Mouse (Mus musculus) 416B (cell line): Measurements from ENCODE around the gene Traf1.

Source experiments
- DNase-seq: peaks from one replicate; pipeline ENCODE4 v3.0.0; 2011; ENCODE audit warnings: low read depth

The Traf1 gene

GRCm38 (mm10) chr2:34941061-34941675, 20.4 kb downstream of the Traf1 start:
- no peak for DNase-seq

GRCm38 (mm10) chr2:34940246-34940645, 21.3 kb downstream of the Traf1 start:
- no peak for DNase-seq

DNA sequence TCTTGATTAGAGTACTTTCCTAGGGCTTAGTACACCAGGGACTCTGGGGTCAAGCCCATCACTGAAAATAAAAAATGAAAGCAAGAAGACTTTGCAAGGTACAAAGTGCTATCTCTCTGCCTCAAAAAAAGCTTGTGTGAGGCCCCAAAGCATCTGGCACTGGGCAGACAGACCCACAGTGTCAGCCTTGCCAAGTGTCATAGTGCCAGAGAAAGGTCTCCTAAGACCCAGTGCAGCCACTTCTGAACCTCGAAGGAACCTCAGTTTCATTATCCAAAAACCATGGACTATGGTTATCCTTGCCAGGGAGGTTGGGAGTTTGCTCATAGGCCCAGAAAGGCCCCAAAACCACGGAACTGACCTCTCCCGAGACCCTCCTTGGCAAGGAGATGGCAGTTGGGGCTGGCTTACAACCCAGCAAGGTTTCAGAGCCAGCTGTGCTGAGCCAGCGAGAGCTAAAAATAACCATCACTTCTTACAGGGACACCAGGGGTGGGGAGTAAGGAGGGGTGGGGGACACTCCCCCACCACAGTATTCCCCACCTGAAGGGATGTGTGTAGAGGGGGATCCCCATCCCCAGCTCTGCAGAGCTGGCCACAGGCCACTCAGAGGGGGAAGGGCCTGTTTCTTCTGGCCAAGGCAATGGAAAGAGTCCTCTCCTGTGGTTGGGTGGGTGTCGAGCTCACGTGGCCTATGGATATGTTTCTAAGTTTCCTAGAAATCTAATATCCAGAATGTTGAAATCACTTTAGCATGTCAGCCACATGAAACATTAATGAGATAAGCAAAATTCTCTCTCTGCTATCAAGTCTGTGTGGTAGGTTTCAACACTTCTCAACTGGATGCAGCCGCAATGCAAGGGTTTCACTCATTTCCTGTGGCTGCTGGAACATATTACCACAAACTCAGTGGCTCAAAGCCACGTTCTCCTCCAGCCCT, 23.0 kb downstream of the Traf1 start:
- DNase-seq = peak; percentile 95

- DNase-seq = no peak
Measured at GRCm38 (mm10) chr2:34937460-34937859, 24.1 kb downstream of the Traf1 start.

- DNase-seq = no peak
Measured at GRCm38 (mm10) chr2:34927320-34927719, 34.3 kb downstream of the Traf1 start.

DNA sequence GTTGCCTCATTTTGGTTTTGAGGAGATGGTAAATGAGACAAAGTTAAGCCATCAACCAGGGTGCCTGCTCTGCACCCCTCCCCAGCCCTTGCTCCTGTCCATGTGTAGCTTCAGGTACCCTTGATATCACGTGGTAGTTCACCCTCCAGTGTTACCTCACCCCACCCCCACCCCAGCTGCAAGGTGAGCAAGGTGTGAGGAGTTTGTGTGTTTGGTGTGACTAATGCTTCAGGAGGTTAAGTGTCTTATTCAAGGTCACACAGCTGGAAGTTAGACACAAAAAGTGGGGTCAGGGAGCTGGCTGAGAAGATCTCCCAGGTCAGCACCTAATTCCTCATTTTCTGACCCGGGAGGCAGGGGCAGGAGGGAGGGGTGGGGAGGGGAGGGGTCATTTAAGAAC, 38.8 kb downstream of the Traf1 start:
- no peak for DNase-seq

DNA sequence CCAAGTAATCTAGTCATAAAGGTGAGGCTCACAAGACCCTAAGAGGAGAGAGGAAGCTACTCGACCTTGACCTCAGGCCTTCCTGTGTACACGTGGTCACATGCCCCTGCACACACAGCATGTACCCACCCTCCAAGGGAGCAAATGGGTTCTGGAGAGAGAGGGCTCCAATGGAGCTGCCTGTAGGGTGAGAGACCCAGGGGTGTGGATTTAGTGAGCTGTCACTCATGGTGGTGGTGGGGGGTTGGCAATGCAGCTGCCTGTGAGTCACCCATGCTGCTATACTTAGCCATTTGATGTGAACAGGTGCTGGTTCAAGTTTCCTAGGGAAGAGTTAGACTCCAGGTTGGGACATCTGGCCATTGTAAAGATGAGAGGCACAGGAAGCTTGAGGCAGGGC, 41.4 kb downstream of the Traf1 start:
- DNase-seq = no peak

DNA sequence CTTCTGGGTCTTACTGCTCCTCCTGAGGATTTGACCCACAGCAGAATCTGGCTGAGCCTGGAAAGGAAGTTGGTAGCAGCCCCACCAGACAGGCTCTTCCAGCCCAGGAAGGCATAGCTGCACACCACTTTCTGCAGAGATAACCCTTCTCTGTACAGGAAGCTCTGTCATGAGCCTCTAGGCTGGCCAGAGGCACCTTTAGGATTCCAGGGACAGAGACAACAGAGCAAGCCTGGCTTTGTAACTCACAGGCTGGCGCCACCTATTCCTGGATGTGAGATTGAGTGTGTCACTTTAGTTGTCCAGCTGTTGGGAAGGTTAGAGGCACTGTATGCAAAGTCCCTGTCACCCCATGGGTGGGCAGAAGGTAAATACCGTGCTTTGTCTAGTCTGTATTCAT, 46.5 kb downstream of the Traf1 start:
- no peak for DNase-seq

- DNase-seq = no peak
Measured at GRCm38 (mm10) chr2:34914823-34915082, 46.8 kb downstream of the Traf1 start.

- no peak for DNase-seq
Measured at GRCm38 (mm10) chr2:34914069-34914822, 47.3 kb downstream of the Traf1 start.

DNA sequence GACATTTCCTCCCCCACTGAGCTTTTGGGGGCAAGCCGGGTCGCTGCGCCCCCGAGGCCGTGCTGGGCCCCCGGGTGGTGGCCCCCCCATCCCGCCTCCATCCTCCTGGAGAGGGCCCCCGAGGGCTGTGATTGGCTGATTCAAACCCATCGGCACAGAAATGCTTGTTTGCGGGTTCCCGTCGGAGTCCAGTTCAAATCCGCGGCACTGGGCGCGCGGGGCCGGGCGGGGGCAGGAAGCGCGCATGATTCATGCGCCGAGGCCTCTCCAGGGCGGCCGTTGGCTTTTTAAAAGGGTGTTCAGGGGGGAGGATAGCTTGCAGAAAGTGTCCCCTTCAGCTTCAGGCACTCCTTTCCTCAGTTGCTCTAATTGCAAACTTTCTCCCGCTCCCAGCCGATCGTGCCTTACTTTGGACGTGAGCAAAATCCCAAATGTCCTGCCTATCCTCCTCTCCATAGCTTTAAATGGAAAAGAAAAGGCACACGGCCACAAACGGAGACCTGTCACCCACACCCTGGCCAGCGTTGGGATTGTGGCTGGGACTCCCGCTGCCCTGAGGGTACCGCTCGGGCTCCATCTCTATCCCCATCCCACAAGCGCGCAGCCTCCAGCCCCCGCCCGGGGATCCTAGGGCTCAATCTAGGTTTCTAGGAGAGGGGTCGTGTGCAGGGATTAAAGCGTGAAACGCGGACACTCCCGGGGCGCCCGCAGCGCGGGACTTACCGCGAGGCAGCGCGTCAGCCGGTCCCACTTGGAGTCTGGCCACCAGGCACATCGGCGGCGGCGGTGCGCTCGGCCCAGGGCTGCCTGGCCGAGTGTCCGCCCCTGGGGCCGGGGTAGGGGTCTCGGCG, 48.1 kb downstream of the Traf1 start, which contains the start of gene Phf19:
Gene Phf19 (minus strand): TSS at position 809 of the 851 bp plus-strand sequence.
- DNase-seq = no peak

DNA sequence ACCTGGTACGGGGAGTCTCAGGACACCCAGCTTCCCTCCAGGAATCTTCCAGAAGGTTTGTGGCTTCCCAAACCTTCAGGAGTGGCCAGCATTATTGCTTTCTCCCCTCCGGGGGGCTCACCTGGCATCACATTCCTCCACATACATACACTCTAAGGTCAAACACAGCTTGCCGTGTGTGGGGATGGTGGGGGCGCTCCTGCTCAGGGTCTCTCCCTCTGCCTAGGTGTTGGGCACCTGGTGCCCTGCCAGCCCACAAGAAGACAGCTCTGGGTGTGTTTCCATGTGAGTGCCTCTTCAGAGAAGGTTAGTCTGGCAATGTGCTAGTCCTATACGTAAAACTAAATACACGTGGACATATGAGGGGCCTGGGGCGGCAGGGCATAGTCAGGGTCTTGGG, 49.0 kb downstream of the Traf1 start:
- DNase-seq = no peak

DNA sequence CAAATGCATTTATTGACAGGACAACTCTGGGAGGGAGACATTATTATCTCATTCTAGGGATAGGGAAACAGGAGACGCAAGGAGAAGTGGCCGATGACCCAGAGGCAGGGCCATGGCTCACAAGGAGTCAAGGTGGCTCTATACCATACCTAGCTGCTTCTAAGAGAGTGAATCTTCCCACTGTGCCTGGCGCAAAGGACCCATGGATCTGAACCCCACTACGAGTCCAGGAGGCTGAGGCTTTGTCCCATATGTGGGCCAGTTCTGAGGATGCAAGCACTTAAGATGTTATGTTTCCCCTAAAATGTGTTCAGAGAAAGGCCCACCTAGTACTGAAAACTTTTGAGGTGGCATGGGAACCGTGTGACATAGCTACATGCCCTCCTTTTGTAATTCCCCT, 49.7 kb downstream of the Traf1 start:
- no peak for DNase-seq

DNA sequence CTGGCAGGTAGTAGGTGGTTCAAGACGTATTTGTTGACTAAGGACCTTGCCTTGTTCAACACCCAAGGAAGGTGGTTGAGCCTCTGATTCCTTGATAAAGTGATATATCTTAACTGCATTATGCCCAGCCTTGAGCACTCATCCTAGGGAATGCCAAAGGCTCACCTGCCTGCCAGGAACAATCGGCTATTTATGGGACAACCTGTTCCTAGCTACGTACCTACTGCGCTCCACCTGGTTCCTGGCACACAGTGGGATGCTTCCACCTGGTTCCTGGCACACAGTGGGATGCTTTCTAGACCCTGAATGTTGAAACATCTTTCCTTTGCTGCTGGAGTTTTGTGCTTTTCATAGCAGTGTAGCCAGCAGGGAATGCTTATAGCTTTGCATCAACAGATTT, 51.9 kb downstream of the Traf1 start:
- DNase-seq = no peak

- peak; percentile 72 for DNase-seq
Measured at GRCm38 (mm10) chr2:34906861-34907604, 54.5 kb downstream of the Traf1 start.

DNA sequence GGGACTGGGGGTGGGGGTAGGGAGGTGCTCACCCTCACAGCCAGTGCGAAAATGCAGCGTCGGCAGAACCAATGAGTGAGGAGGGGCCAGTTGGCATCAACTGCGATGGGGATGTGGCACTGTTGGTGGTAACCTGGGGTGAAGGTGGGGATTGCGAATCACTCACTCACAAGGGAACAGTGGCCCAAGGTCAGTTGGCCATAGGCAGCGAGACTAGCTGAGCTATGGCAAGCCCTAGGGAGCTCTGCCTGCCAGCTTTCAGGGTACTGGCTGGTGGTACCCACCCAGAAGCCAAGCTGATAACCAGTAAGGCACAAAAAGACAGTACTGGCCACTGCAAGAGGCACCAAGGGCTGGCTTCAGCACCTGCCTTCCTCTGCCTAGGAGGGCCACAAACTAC, 55.1 kb downstream of the Traf1 start:
- no peak for DNase-seq

- DNase-seq = peak; percentile 99
Measured at GRCm38 (mm10) chr2:34904849-34905542, 56.6 kb downstream of the Traf1 start.

GRCm38 (mm10) chr2:34903652-34904405, 57.7 kb downstream of the Traf1 start:
- no peak for DNase-seq

DNA sequence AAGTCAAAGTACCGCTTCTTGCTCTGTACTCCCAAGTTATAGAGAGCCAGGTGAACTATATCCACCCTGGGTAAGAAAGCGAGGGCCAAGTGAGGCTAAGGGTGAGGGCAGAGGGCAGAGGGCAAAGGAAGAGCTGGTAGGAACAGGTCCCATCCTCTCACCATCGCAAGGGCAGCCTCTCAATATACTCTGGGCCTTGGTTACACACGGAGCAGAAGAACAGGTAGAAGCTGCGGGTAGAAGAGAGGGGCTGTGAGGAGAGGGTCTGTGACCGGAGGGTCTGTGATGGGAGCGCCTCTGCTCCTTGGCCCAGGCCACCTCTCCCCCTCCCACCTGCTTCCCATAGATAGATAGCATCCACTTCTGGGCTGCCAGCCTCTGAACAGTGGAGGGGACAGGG, 58.4 kb downstream of the Traf1 start:
- DNase-seq = no peak

GRCm38 (mm10) chr2:34902731-34903130, 58.8 kb downstream of the Traf1 start:
- DNase-seq = peak; percentile 14
